Mouse (Mus musculus) small intestine, adult 2 months (tissue): ENCODE measurements around the gene Siglec1.

Experiments used
- CTCF ChIP-seq: fragments of 200-500 bp; IDR thresholded peaks from 2 replicates; pipeline ENCODE4 v1.5.1; 2012; ENCODE audit warnings: low read depth, mild to moderate bottlenecking, control low read depth, inconsistent platforms, low read length, moderate library complexity, mixed read lengths; ENCODE audit not compliant: insufficient replicate concordance, insufficient read length; ENCODE audit errors: extremely low read depth
- POLR2A ChIP-seq: fragments of 200-500 bp; IDR thresholded peaks from 2 replicates; pipeline ENCODE4 v1.6.1; 2012; ENCODE audit warnings: low read depth, mild to moderate bottlenecking, control low read depth, inconsistent platforms, low read length, moderate library complexity

DNA sequence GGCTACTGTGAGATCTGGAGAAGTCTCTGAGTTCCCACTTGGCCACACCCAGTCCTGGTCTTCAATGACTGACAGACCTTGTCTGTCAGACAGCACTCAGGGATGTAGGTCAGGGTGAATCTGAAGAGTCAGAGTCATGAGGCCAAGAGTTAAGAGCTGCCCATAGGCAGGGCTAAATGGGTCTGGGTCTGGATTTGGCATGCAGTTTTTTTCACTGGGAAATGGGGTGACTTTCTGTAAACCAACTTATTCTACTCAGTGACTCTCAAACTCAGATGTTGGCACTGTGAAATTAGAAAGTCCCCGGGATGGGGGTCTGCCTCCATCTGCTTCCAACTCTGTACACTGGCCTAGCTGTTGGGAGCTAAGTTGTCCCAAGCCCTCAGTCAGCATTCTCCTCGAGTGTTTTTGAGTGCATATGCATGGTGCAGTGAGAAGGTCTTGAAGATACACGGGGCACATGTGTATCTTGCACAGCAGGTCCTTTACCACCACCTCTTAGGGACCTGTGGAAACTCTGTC lies 42.1 kb upstream of the Siglec1 start:
- TF ChIP-seq CTCF: no peak
- TF ChIP-seq POLR2A: no peak
